Mouse (Mus musculus): Measurements from ENCODE around the gene Satb1. TPM values are rescaled to one million over a fixed set of nuclear protein-coding genes. Genes with fewer than 3 reads are reported as not detected.

The Satb1 gene
- total RNA-seq, 4 experiments from 2014 or later = 27.1 to 31.6 (median 28.1) TPM

GRCm38 (mm10) chr17:51814301-51814700, 18.8 kb downstream of the Satb1 start:
- DNase-seq = no peak

- DNase-seq = no peak
Observed at GRCm38 (mm10) chr17:51813784-51814120, 19.3 kb downstream of the Satb1 start.

- peak; percentile 20 for DNase-seq
Observed at GRCm38 (mm10) chr17:51812942-51813783, 19.9 kb downstream of the Satb1 start.

GRCm38 (mm10) chr17:51812261-51812941, 20.7 kb downstream of the Satb1 start:
- DNase-seq = peak; percentile 20

- no peak for DNase-seq
Observed at GRCm38 (mm10) chr17:51811911-51812260, 21.2 kb downstream of the Satb1 start.

- DNase-seq = peak; percentile 31
Observed at GRCm38 (mm10) chr17:51811086-51811868, 21.8 kb downstream of the Satb1 start.

GRCm38 (mm10) chr17:51807429-51807828, 25.7 kb downstream of the Satb1 start:
- DNase-seq = no peak

GRCm38 (mm10) chr17:51806124-51806960, 26.7 kb downstream of the Satb1 start:
- DNase-seq = no peak

- DNase-seq = no peak
Observed at GRCm38 (mm10) chr17:51800208-51800607, 32.9 kb downstream of the Satb1 start.

- no peak for DNase-seq
Observed at GRCm38 (mm10) chr17:51796459-51796858, 36.6 kb downstream of the Satb1 start.

- no peak for DNase-seq
Observed at GRCm38 (mm10) chr17:51791226-51791625, 41.9 kb downstream of the Satb1 start.

- DNase-seq = no peak
Observed at GRCm38 (mm10) chr17:51790387-51791060, 42.6 kb downstream of the Satb1 start.

GRCm38 (mm10) chr17:51789777-51790176, 43.3 kb downstream of the Satb1 start:
- DNase-seq = no peak

- no peak for DNase-seq
Observed at GRCm38 (mm10) chr17:51789098-51789497, 44.0 kb downstream of the Satb1 start.

GRCm38 (mm10) chr17:51787955-51788354, 45.1 kb downstream of the Satb1 start:
- no peak for DNase-seq

- DNase-seq = no peak
Observed at GRCm38 (mm10) chr17:51786050-51786449, 47.0 kb downstream of the Satb1 start.

- DNase-seq = no peak
Observed at GRCm38 (mm10) chr17:51784935-51785334, 48.2 kb downstream of the Satb1 start.

- DNase-seq = no peak
Observed at GRCm38 (mm10) chr17:51783591-51784279, 49.4 kb downstream of the Satb1 start.

GRCm38 (mm10) chr17:51780036-51780435, 53.1 kb downstream of the Satb1 start:
- DNase-seq = no peak

- no peak for DNase-seq
Observed at GRCm38 (mm10) chr17:51778961-51779360, 54.1 kb downstream of the Satb1 start.

- no peak for DNase-seq
Observed at GRCm38 (mm10) chr17:51777813-51778212, 55.3 kb downstream of the Satb1 start.
